Mouse (Mus musculus) hindbrain, embryonic 15.5 days (tissue): ENCODE data around the gene Pacsin2. TPM values are rescaled to one million over a fixed set of nuclear protein-coding genes. Genes with fewer than 3 reads are reported as not detected.
"Not testable (repeated sequence)": the region's sequence is repeated elsewhere in the genome, so short reads cannot be mapped to it uniquely, and the experiment has no call there.

Source experiments
- ATAC-seq: fragments of 200-750 bp; cut with Nextera tagmentation; 2 replicates; pipeline ENCODE4 v1.8.0; 2017; ENCODE audit warnings: low read depth, moderate number of reproducible peaks, moderate TSS enrichment; ENCODE audit not compliant: low FRiP score
- H3K27ac ChIP-seq: fragments of 300-500 bp; sonication (generic); replicated peaks from 2 replicates; pipeline ENCODE4 v1.5.1; 2015; ENCODE audit warnings: mild to moderate bottlenecking, inconsistent platforms
- H3K27me3 ChIP-seq: fragments of 300-500 bp; sonication (generic); 2 replicates; pipeline ENCODE4 v1.6.1; 2015; ENCODE audit warnings: control low read depth, inconsistent platforms
- H3K36me3 ChIP-seq: fragments of 300-500 bp; sonication (generic); 2 replicates; pipeline ENCODE4 v1.6.1; 2015; ENCODE audit warnings: control low read depth, inconsistent platforms
- H3K4me1 ChIP-seq: fragments of 300-500 bp; sonication (generic); replicated peaks from 2 replicates; pipeline ENCODE4 v1.6.1; 2015; ENCODE audit warnings: control low read depth, inconsistent platforms
- H3K4me2 ChIP-seq: fragments of 300-500 bp; sonication (generic); 2 replicates; pipeline ENCODE4 v1.6.1; 2015; ENCODE audit warnings: moderate library complexity, mild to moderate bottlenecking, inconsistent platforms
- H3K4me3 ChIP-seq: fragments of 300-500 bp; sonication (generic); 2 replicates; pipeline ENCODE4 v1.5.1; 2015; ENCODE audit warnings: mild to moderate bottlenecking, inconsistent platforms
- H3K9ac ChIP-seq: fragments of 300-500 bp; sonication (generic); 2 replicates; pipeline ENCODE4 v1.6.1; 2015; ENCODE audit warnings: inconsistent platforms
- H3K9me3 ChIP-seq: fragments of 300-500 bp; sonication (generic); 2 replicates; pipeline ENCODE4 v1.6.1; 2016; ENCODE audit warnings: control low read depth, inconsistent platforms
- WGBS: fragments of 180-500 bp; shearing (Covaris S2); methylation state at CpG from one replicate; pipeline ENCODE4 v1.1.7; 2015; 5-methylcytosine and 5-hydroxymethylcytosine counted together
- polyA plus RNA-seq: library from polyadenylated mRNA; unstranded; fragments of >200 nt; fragmentation: Nextera tagmentation; extraction: Ambion mirVana; gene quantifications from 2 replicates; pipeline ENCODE4 v1.2.1, GENCODE M21; 2015

The Pacsin2 gene
- 27.6 and 31.7 TPM in 2 replicates for polyA plus RNA-seq

DNA sequence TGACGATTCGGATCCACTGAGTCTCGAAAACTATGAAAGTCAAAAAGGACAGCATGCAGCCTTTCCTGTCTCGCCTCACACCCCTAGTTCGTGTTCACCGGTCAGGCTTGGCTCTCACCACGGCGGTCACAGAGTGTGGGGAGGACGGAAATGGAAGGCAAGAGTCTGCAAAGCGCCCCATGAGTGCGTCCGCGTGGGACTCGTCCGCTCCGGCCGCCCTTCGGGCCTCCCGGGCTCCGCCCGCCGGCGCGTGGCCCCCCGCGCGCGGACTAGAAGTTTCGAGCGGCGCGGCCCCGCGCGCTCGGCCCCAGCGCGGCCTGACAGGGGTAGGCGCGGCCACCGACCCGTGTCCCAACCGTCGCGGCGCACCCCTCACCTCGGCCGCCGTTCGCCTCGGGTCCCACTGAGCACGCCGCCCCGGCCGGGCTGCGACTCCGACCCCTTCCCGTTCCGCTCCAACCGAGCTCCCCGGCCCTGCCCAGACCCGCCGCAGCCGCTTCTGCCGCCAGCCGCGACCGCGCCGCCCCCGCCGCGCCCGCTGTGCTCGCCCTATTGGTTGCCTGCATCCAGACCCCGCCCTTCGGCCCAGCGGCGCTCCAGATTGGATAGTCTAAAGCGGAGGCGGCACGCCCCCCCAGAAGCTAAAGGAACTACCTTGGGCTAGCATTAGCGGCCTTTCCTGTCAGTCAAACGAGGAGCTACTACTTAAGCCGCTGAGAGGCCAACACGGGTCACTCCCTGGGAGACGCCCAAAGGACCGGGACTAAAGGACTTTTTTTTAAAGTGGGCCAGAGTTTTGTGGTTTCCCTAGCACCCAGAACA lies at the start of gene Pacsin2:
TSS of gene Pacsin2 (minus strand) at position 524 of the 822 bp plus-strand sequence.
- Histone ChIP-seq H3K4me3 (peak within 1 kb of the TSS; percentile 79), H3K4me1 (peaks cover 15% of the 10 kb centered on the region), H3K27ac (peak within 1 kb of the TSS; percentile 62), H3K27me3 (0 out of 2 replicates have a peak, but pooled peaks cover 5% of the 10 kb centered on the region), H3K36me3 (no peaks in the 10 kb centered on the region), H3K9ac (peak within 1 kb of the TSS; percentile 63), H3K4me2 (peak within 1 kb of the TSS; percentile 92), H3K9me3 (no peaks in the 10 kb centered on the region)
- peak; percentile 99 for ATAC-seq
- WGBS, result under 1% methylated on average over 88 of the region's 88 CpGs

DNA sequence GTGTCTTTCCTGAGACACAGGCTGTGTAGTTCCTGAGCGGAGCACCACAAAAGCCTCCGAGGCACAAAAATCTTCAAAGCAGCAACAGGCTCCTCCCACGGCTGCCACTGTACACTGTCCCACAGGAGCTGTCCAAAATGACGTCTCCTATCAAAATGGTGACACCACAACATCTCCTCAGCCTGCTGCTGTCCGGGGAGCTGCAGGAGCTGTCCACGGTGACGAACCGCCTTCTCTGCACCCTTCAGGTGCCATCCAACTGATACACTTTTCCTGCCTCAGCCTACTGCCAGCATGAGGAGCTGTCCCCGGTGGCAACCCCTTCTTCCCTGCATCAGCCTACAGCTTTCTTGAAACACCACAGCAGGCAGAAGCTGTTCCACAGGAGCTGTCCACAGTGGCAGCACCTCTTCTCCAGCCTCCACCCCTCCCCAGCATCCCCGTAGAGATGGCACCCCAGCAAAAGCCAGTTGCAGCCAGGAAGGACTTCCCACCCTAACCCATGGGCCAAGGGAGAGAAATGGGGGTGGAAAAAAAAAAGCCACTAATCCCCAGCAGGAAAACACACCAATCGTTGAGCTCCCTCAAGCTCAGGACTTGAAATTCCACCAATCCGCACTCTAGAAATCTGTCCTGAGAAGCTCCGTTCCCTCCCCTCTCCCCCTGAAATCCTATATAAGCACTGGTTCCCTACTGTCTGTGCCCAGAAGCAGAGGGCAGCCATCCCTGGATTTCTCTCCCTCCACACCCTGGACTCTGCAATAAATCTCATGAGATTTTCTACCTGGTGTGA lies 48.3 kb upstream of the Pacsin2 start:
- Histone ChIP-seq H3K27ac (no peak overlapping the region), H3K4me2 (no peak overlapping the region), H3K9ac (no peak overlapping the region), H3K4me3 (no peak overlapping the region), H3K36me3 (no peaks in the 10 kb centered on the region), H3K27me3 (no peaks in the 10 kb centered on the region), H3K4me1 (peaks cover 23% of the 10 kb centered on the region), H3K9me3 (no peaks in the 10 kb centered on the region)
- WGBS, result 79% methylated on average over 13 of the region's 13 CpGs
- no peak for ATAC-seq

DNA sequence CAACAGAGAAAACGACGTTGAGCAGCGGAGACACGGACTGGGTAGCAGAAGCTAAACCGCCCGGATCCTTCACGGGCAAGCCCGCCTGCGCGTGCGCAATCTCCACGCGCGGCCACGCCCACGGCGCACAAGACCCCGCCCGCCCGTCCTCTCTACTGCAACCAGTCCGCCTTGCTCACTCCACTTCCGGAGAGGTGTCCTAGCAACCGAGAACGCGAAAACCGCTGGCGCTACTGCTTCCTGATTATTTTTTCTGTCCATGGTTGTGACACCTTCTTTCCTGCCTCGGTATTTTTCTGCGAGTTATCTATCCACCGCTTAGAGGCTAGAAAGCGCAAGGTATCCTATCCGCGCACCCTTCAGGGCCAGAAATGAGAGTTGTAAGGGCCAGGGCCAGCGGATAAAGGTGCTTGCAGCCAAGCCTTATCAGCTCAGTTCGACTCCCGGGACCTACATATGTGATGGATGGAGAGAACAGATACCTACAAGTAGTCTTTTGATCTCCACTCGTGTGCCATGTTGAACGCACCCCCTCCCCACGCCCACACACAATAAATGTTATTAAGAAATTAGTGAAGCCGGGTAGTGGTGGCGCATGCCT lies 46.5 kb upstream of the Pacsin2 start, which contains the start of gene Ttll1:
TSS of gene Ttll1 (minus strand) at position 89 of the 601 bp plus-strand sequence.
- peak within 1 kb of the TSS; percentile 94 for H3K27ac ChIP-seq
- peak within 1 kb of the TSS; percentile 80 for H3K4me3 ChIP-seq
- 13% methylated on average over 41 of the region's 41 CpGs for WGBS
- H3K9me3 ChIP-seq, result no peaks in the 10 kb centered on the region
- H3K4me2 ChIP-seq, result peak within 1 kb of the TSS; percentile 62
- ATAC-seq, result peak; percentile 95
- peaks cover 26% of the 10 kb centered on the region for H3K4me1 ChIP-seq
- H3K27me3 ChIP-seq, result no peaks in the 10 kb centered on the region
- H3K9ac ChIP-seq, result peak within 1 kb of the TSS; percentile 76
- no peaks in the 10 kb centered on the region for H3K36me3 ChIP-seq

DNA sequence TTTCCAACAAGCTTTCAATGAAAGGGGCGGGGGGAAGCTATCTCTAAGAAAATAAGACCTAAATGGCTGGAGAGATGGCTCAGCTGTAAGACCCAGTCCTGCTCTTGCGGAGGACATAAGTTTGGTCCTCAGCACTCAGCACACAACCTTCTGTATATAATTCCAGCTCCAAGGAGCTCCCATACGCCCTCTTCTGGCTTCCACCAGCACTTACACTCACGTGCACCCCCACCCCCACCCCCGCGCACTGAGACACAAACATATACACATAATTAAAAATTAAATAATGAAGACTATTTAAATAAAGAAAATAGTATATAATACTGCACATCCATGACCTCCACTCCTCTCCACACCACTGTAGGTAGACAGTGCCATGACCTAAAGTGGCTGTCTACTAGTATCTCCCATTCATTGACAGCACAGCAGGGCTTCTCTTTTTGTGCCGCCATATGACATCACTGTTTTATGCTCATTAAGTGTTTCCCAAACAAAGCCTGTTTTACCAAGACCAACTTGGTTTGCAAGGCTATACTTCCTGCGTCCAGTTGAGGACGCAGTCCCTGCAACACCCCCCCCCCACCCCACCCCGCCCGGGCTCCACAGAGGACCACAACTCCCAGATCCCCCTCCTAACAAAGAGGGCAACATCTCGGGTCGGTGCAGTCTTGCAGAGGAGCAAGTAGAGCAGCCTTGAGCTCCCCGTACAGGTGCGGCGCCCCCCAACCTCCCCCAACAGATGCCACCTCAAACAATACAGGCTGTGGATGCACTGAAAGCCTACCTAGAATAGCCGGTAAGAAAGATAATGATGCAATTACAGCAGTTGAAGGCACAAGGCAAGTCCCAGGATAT lies 45.8 kb upstream of the Pacsin2 start:
- Histone ChIP-seq H3K9ac (peak overlapping the region; percentile 76), H3K36me3 (no peaks in the 10 kb centered on the region), H3K4me1 (peaks cover 26% of the 10 kb centered on the region), H3K9me3 (no peaks in the 10 kb centered on the region), H3K27ac (peak overlapping the region; percentile 94), H3K27me3 (no peaks in the 10 kb centered on the region), H3K4me2 (peak overlapping the region; percentile 62), H3K4me3 (peak overlapping the region; percentile 80)
- ATAC-seq, result peak; percentile 89
- 23% methylated on average over 17 of the region's 17 CpGs for WGBS

DNA sequence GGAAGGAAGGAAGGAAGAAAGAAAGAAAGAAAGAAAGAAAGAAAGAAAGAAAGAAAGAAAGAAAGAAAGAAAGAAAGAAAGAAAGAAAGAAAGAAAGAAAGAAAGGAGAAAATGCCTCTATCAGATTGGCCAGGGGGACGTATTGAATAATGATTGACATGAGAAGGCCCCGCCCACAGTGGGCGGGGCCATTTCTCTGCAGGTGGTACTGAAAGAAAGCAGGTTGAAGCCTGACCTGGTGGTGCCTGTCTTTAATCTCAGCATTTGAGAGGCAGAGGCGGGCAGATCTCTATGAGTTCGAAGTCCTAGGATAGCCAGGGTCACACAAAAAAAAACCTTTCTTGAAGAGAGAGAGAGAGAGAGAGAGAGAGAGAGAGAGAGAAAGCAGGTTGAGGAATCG lies 37.1 kb upstream of the Pacsin2 start:
- H3K27ac ChIP-seq, H3K27me3 ChIP-seq, ATAC-seq, H3K4me3 ChIP-seq, H3K4me1 ChIP-seq, H3K9ac ChIP-seq, H3K9me3 ChIP-seq, H3K4me2 ChIP-seq: not testable (repeated sequence)
- WGBS, result 83% methylated on average over 6 of the region's 6 CpGs
- H3K36me3 ChIP-seq, result peaks cover 73% of the 10 kb centered on the region

DNA sequence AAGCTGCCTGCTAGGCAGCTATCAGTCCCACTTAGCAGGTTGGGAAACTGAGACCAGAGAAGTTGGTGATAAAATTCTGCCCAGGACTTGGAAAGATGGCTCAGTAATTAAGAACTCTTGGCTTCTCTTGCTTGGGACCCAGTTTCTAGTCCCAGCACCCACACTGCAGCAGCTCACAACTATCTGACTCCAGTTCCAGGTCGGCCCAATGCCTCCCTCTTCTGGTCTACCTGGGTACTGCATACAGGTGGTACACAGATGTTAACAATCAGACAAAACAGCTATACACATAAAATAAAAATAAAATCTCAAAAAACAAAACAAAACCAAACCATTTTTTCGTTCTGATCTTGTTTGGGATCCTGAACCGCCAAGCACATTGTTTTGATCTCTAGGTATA lies 35.9 kb upstream of the Pacsin2 start:
- peaks cover 84% of the 10 kb centered on the region for H3K36me3 ChIP-seq
- no peaks in the 10 kb centered on the region for H3K27me3 ChIP-seq
- no peak for ATAC-seq
- H3K9ac ChIP-seq, result no peak overlapping the region
- H3K4me2 ChIP-seq, result no peak overlapping the region
- 65% methylated on average over 3 of the region's 3 CpGs for WGBS
- H3K4me3 ChIP-seq, result no peak overlapping the region
- H3K27ac ChIP-seq, result no peak overlapping the region
- H3K4me1 ChIP-seq, result no peaks in the 10 kb centered on the region
- no peaks in the 10 kb centered on the region for H3K9me3 ChIP-seq

DNA sequence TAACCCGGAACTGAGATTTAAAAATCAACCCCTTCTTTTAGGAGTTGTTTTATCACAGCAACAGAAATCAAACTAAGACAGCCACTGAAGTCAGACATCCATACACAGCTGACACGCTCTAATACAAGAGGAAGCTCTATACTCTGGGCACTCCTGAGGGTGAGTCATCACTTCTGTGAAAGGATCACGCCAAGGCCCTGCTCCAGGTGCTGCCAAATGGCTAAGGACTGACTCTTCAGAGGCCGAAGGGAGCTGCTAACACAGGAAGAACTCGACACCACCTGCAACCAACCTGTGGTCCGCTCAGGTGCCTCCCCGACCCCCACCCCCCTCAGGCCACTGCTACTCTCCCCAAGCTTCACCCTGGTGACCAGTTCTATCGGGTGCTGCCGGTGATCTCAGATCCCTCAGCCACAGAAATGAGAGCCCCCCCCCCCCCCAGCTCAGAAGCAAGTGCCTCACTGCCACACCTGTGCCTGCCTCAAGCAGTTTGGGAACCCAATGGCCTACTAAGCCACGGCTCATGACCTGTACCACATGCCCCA lies 34.9 kb upstream of the Pacsin2 start:
- H3K9ac ChIP-seq, result no peak overlapping the region
- WGBS, result 92% methylated on average over 10 of the region's 10 CpGs
- H3K4me3 ChIP-seq, result no peak overlapping the region
- no peaks in the 10 kb centered on the region for H3K4me1 ChIP-seq
- H3K27me3 ChIP-seq, result no peaks in the 10 kb centered on the region
- H3K4me2 ChIP-seq, result no peak overlapping the region
- peaks cover 85% of the 10 kb centered on the region for H3K36me3 ChIP-seq
- ATAC-seq, result no peak
- H3K27ac ChIP-seq, result no peak overlapping the region
- no peaks in the 10 kb centered on the region for H3K9me3 ChIP-seq

DNA sequence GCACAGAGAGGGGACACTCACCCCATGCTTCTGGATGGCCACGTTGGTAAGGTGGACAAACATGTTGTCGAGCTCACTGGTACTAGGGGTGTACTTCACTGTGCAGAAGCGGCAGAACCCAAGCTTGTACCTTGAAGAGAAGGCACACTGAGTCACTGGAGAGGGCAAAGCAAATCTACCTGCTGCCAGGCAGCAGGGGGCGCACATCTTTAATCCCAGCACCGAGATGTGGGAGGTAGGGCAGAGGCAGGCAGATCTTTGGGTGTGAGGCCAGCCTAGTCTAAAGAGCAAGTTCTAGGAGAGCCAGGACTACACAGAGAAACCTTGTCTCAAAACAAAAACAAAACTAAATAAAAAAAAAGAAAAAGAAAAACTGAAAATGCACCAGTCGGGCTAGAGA lies 32.9 kb upstream of the Pacsin2 start:
- 95% methylated on average over 6 of the region's 6 CpGs for WGBS
- Histone ChIP-seq H3K36me3 (peaks cover 90% of the 10 kb centered on the region), H3K9me3 (no peaks in the 10 kb centered on the region), H3K4me1 (no peaks in the 10 kb centered on the region), H3K4me2 (no peak overlapping the region), H3K27ac (no peak overlapping the region), H3K27me3 (no peaks in the 10 kb centered on the region), H3K4me3 (no peak overlapping the region), H3K9ac (no peak overlapping the region)
- no peak for ATAC-seq

DNA sequence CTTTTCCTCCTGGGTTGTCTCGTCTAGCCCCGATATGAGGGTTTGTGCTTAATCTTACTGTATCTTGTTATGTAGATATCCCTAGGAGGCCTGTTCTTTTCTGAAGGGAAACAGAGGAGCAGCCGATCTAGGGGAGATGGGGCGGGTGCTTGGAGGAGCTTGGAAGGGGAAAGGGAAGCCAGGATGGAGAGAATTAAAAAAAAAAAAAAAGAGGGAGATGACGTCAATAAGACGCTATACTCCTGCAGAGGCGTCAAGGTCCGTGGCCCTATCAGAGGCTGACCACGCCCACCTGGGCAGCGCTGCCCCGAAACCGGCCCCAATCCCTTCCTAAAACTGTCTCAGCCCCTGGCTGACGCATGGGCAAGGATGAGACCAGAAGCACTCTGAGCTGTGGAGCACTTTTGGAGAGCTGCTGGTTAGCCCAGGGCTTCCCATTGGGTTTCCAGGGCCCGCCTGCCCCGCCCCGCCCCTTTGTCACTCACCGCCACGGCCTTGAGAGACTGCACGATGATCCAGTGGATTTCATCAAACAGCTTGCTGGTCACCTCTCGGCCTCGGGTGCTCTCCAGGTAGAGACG lies 31.5 kb upstream of the Pacsin2 start:
- H3K36me3 ChIP-seq, result peaks cover 94% of the 10 kb centered on the region
- H3K4me3 ChIP-seq, result no peak overlapping the region
- ATAC-seq, result no peak
- no peaks in the 10 kb centered on the region for H3K4me1 ChIP-seq
- no peaks in the 10 kb centered on the region for H3K27me3 ChIP-seq
- WGBS, result 65% methylated on average over 22 of the region's 22 CpGs
- no peak overlapping the region for H3K27ac ChIP-seq
- no peaks in the 10 kb centered on the region for H3K9me3 ChIP-seq
- no peak overlapping the region for H3K4me2 ChIP-seq
- no peak overlapping the region for H3K9ac ChIP-seq

DNA sequence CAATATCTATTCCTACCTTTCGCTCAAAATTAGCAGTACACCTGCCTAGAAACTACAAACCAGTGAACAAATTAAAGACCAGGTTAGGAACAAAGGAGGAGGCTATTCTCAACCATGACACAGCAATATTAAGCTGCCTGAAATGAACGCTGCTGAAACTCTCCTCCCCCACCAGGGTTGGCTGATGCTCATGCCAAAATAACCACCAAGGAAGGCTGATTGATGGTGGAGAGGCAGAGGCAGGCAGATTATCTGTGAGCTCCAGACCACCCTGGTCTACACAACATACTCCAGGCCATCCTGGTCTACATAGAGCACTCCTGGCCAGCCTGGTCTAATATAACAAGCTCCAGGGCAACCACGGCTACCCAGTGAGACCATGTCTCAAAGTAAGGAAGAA lies 30.8 kb upstream of the Pacsin2 start:
- ATAC-seq, result no peak
- Histone ChIP-seq H3K9ac (no peak overlapping the region), H3K4me1 (no peaks in the 10 kb centered on the region), H3K4me2 (no peak overlapping the region), H3K36me3 (peaks cover 94% of the 10 kb centered on the region), H3K4me3 (no peak overlapping the region), H3K27me3 (no peaks in the 10 kb centered on the region), H3K27ac (no peak overlapping the region), H3K9me3 (no peaks in the 10 kb centered on the region)
- 92% methylated on average over 3 of the region's 3 CpGs for WGBS

DNA sequence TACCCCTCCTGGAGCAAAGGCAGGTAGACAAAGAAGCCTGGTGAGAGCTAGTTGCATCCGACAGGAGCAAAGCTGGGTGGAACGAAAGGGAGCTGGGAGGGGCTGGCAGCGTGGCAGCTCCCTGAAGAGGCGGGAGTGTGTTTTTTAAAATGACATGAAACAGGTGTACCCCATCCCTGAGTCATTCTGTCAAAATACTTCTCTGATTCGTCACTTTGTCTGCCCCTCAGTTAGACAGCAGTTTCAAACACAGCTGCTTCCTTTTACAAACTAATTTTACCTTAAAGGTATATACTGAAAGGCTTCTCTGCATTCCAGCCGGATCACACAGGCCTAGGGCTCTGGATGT lies 30.1 kb upstream of the Pacsin2 start:
- Histone ChIP-seq H3K4me3 (no peak overlapping the region), H3K9ac (no peak overlapping the region), H3K27ac (no peak overlapping the region), H3K9me3 (no peaks in the 10 kb centered on the region), H3K36me3 (peaks cover 91% of the 10 kb centered on the region), H3K4me1 (no peaks in the 10 kb centered on the region), H3K27me3 (no peaks in the 10 kb centered on the region), H3K4me2 (no peak overlapping the region)
- ATAC-seq, result no peak
- WGBS, result 86% methylated on average over 6 of the region's 6 CpGs
